Mouse (Mus musculus) left cerebral cortex, postnatal 14 days (tissue): ENCODE results near the gene B4galt4. TPM values are rescaled to one million over a fixed set of nuclear protein-coding genes. Genes with fewer than 3 reads are reported as not detected.
"Not testable (repeated sequence)": the region's sequence is repeated elsewhere in the genome, so short reads cannot be mapped to it uniquely, and the experiment has no call there.

Experiments
- DNase-seq, 2 experiments: peaks; one replicate each; pipeline ENCODE4 v3.0.0; 2021 to 2022; ENCODE audit warnings: low spot score in 2 of 2, mixed read lengths in 1 of 2
- intact Hi-C: fragments of 180-260 bp; cut with DNase I; formaldehyde crosslinking; loops from one replicate; pipeline ENCODE4 v1.15.1; 2025
- total RNA-seq, 2 experiments: library from RNA; stranded (reverse); gene quantifications; 2 replicates each; pipeline ENCODE4 v1.2.3; 2021

B4galt4 gene
- total RNA-seq, 2 experiments from 2014 or later = 20.6 to 23.5 TPM

GRCm38 (mm10) chr16:38807796-38808195 is 65.7 kb downstream of the B4galt4 start:
- DNase-seq, intact Hi-C loops: not testable (repeated sequence)

- intact Hi-C loops = loop anchor here (10.0 kb wide), 3 partner anchors 65 to 275 kb away; partner anchors contain the start of gene B4galt4
Measured at GRCm38 (mm10) chr16:38810196-38810595, 68.1 kb downstream of the B4galt4 start.

GRCm38 (mm10) chr16:38812521-38812920 is 70.5 kb downstream of the B4galt4 start:
- intact Hi-C loops = loop anchor here (10.0 kb wide), 3 partner anchors 68 to 278 kb away; partner anchors contain the start of gene B4galt4
- DNase-seq = peak; percentile 77 to 83

More at GRCm38 (mm10) chr16:38810196-38810595, 68.1 kb downstream of the B4galt4 start:
- no peak for DNase-seq

Other genes with a start within 250 kb of the B4galt4 start
- 10 to 100 TPM; 30.2 to 31.5 TPM for gene Timmdc1, start 219.6 kb upstream of the B4galt4 start, total RNA-seq
- 10 to 100 TPM; 37.1 to 43.1 TPM for gene Poglut1, start 192.0 kb upstream of the B4galt4 start, total RNA-seq
- 10 to 100 TPM; 21.7 to 24.5 TPM for gene Tmem39a, start 183.6 kb upstream of the B4galt4 start, total RNA-seq
- gene Arhgap31, start 29.0 kb upstream of the B4galt4 start, total RNA-seq = 10 to 100 TPM; 19.9 to 20.6 TPM
- gene Upk1b, start 58.1 kb downstream of the B4galt4 start, total RNA-seq = 1 to 10 TPM in 1 of 2 experiments, under 1 TPM in 1; 0.97 to 1.4 TPM
- gene 4930435E12Rik, start 86.5 kb downstream of the B4galt4 start, total RNA-seq = not detected
- gene Igsf11, start 150.4 kb downstream of the B4galt4 start, total RNA-seq = 10 to 100 TPM; 38.7 to 39.0 TPM